Mouse (Mus musculus) thymus, postnatal 14 days (tissue): ENCODE measurements around the gene Cox17.
A peak's percentile ranks its signal among the peaks of the same experiment; 100 is the strongest.

Source experiments
- DNase-seq: peaks from one replicate; pipeline ENCODE4 v3.0.0; 2021

Cox17 gene

DNA sequence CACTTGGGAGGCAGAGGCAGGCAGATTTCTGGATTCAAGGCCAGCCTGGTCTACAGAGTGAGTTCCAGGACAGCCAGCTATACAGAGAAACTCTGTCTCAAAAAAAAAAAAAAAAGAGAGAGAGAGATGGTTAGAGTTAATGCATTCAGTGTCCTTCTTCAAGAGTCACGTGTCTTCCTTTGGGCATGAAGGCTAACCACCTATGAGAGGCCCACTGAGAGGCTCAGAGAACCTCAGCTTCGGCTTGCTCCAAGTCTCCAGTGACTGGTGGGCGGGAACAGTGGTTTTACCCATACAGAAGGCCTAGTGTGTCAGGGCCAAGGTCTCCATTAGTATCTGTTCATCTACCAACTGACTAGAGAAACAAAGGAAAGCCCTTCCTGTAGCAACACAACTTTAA lies 52.3 kb downstream of the Cox17 start:
- no peak for DNase-seq

DNA sequence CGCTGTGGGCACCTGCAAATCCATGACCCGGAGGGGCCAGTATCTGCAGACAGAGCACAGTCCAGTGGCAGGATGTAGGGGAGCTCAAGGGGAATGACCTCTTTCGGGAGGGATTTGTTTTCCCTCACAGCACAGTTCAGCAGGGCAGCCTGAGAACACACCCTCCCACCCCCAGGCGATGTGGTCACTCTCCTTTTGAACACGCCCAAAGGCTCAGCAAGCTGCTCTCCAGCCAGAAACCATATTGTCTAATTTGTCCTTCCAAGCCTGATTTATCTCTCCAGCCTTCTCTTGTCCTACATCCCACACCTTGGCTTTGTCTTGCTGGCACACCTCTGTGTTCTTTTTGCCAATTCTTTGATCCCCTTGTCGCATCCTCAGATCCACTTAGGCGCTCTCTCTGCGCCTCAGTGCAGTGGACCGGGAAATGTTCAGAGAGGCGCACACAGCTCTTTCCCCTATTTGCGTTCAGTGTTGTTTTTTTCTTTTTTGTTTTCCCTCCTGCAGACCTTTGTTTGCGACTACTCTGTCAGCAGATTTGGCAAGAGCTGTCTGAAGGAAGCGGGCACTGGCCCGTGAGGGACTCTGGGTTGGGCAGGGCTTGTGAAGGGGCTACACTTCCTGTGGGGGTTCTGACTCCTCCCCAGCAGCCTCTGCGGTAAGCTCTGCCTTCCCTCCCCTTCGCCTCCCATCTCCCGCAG lies 52.9 kb downstream of the Cox17 start:
- DNase-seq, result peak; percentile 70

- DNase-seq, result no peak
These were observed 53.6 kb downstream of the Cox17 start for GRCm38 (mm10) chr16:38400311-38400960.

- no peak for DNase-seq
These were observed 54.7 kb downstream of the Cox17 start for GRCm38 (mm10) chr16:38401468-38401867.
